Mouse (Mus musculus) intestine, postnatal 0 days (tissue): ENCODE measurements at regions not wholly inside any gene's neighbourhood (a gene's known extent, or its start where the extent isn't known, plus 50 kb on each side); places are given as distances from the start of the nearest gene placed in this dataset.

Source experiments
- ATAC-seq: fragments of 200-750 bp; cut with Nextera tagmentation; 2 replicates; pipeline ENCODE4 v1.8.0; 2017; ENCODE audit warnings: mild to moderate bottlenecking, moderate TSS enrichment, moderate library complexity
- H3K27ac ChIP-seq: fragments of 300-500 bp; sonication (generic); 2 replicates; pipeline ENCODE4 v1.5.1; 2014; ENCODE audit warnings: mild to moderate bottlenecking, low read depth, low read length, moderate library complexity
- H3K27me3 ChIP-seq: fragments of 300-500 bp; sonication (generic); replicated peaks from 2 replicates; pipeline ENCODE4 v1.6.1; 2014; ENCODE audit warnings: low read length, mixed read lengths; ENCODE audit not compliant: control insufficient read depth, insufficient read depth
- H3K36me3 ChIP-seq: fragments of 300-500 bp; sonication (generic); 2 replicates; pipeline ENCODE4 v1.6.1; 2014; ENCODE audit warnings: mild to moderate bottlenecking, moderate library complexity; ENCODE audit not compliant: control insufficient read depth, insufficient read depth
- H3K4me1 ChIP-seq: fragments of 300-500 bp; sonication (generic); replicated peaks from 2 replicates; pipeline ENCODE4 v1.6.1; 2014; ENCODE audit warnings: antibody characterized with exemption, low read length, mixed read lengths; ENCODE audit not compliant: control insufficient read depth, insufficient read depth
- H3K4me2 ChIP-seq: fragments of 300-500 bp; sonication (generic); replicated peaks from 2 replicates; pipeline ENCODE4 v1.6.1; 2014; ENCODE audit warnings: low read depth, mild to moderate bottlenecking, moderate library complexity
- H3K4me3 ChIP-seq: fragments of 300-500 bp; sonication (generic); 2 replicates; pipeline ENCODE4 v1.5.1; 2014; ENCODE audit warnings: low read depth, low read length
- H3K9ac ChIP-seq: fragments of 300-500 bp; sonication (generic); 2 replicates; pipeline ENCODE4 v1.6.1; 2014; ENCODE audit warnings: mild to moderate bottlenecking, low read depth, low read length
- H3K9me3 ChIP-seq: fragments of 300-500 bp; sonication (generic); 2 replicates; pipeline ENCODE4 v1.6.1; 2016; ENCODE audit warnings: mixed run types; ENCODE audit not compliant: control insufficient read depth
- CTCF ChIP-seq: sonication (generic); IDR thresholded peaks from 2 replicates; pipeline ENCODE4 v1.5.1; 2016; ENCODE audit warnings: low read depth, mild to moderate bottlenecking, control low read depth, antibody characterized with exemption, moderate library complexity
- WGBS: fragments of 180-500 bp; shearing (Covaris S2); extraction: QIAGEN DNeasy Blood & Tissue Kit; methylation state at CpG from one replicate; pipeline ENCODE4 v1.1.7; 2014; 5-methylcytosine and 5-hydroxymethylcytosine counted together

GRCm38 (mm10) chr10:26178356-26178755, 51.2 kb upstream of the Samd3 start:
- no peak overlapping the region for H3K4me3 ChIP-seq
- H3K36me3 ChIP-seq = no peaks in the 10 kb centered on the region
- TF ChIP-seq CTCF = no peak
- H3K4me1 ChIP-seq = no peaks in the 10 kb centered on the region
- H3K9ac ChIP-seq = no peak overlapping the region
- no peaks in the 10 kb centered on the region for H3K9me3 ChIP-seq
- H3K27me3 ChIP-seq = no peaks in the 10 kb centered on the region
- H3K4me2 ChIP-seq = no peak overlapping the region
- 73% methylated on average over 3 of the region's 3 CpGs for WGBS
- no peak overlapping the region for H3K27ac ChIP-seq
- no peak for ATAC-seq
